Mouse (Mus musculus): ENCODE measurements around the gene Lpp. TPM values are rescaled to one million over a fixed set of nuclear protein-coding genes. Genes with fewer than 3 reads are reported as not detected.
A peak's percentile ranks its signal among the peaks of the same experiment; 100 is the strongest.

Gene Lpp
- polyA plus RNA-seq, 1 experiment from 2014 or later: 107 TPM

GRCm38 (mm10) chr16:24846141-24846540, 452.8 kb downstream of the Lpp start:
- no peak for ATAC-seq (ENCODE audit: insufficient number of reproducible peaks, insufficient read depth, low FRiP score, low read depth)
- 63% methylated on average over 1 of the region's 1 CpGs for WGBS

GRCm38 (mm10) chr16:24859509-24860140, 466.3 kb downstream of the Lpp start:
- Histone ChIP-seq H3K4me2 (replicated peaks; ENCODE audit: low read depth, low read length) (no peak overlapping the region), H3K4me3 (ENCODE audit: low read depth, low read length) (no peak overlapping the region), H3K9ac (replicated peaks; ENCODE audit: low read depth, low read length) (no peak overlapping the region), H3K9me3 (ENCODE audit: control insufficient read depth, low read depth, low read length) (no peaks in the 10 kb centered on the region), H3K27ac (ENCODE audit: low read length) (no peak overlapping the region), H3K27me3 (ENCODE audit: control insufficient read depth, insufficient read depth, low read length) (no peaks in the 10 kb centered on the region), H3K36me3 (ENCODE audit: control insufficient read depth, insufficient read depth, low read length) (no peaks in the 10 kb centered on the region), H3K4me1 (ENCODE audit: control insufficient read depth, insufficient read depth, low read length) (no peaks in the 10 kb centered on the region)
- 77% methylated on average over 9 of the region's 9 CpGs for WGBS
- no peak for ATAC-seq (ENCODE audit: insufficient number of reproducible peaks, insufficient read depth, low FRiP score, low read depth)

More at GRCm38 (mm10) chr16:24846141-24846540, 452.8 kb downstream of the Lpp start:
- H3K9me3 ChIP-seq (ENCODE audit: control insufficient read depth, low read depth, low read length): no peaks in the 10 kb centered on the region
- H3K4me3 ChIP-seq (ENCODE audit: low read depth, low read length): no peak overlapping the region
- no peak overlapping the region for H3K4me2 ChIP-seq (replicated peaks; ENCODE audit: low read depth, low read length)
- H3K27ac ChIP-seq (ENCODE audit: low read length): no peak overlapping the region
- no peak overlapping the region for H3K9ac ChIP-seq (replicated peaks; ENCODE audit: low read depth, low read length)
- 0 out of 2 replicates have a peak, but pooled peaks cover 6% of the 10 kb centered on the region for H3K4me1 ChIP-seq (ENCODE audit: control insufficient read depth, insufficient read depth, low read length)
- no peaks in the 10 kb centered on the region for H3K27me3 ChIP-seq (ENCODE audit: control insufficient read depth, insufficient read depth, low read length)
- H3K36me3 ChIP-seq (ENCODE audit: control insufficient read depth, insufficient read depth, low read length): no peaks in the 10 kb centered on the region; the same call in 1 of the 2 replicates

GRCm38 (mm10) chr16:24860445-24860844, 467.1 kb downstream of the Lpp start:
- no peak for ATAC-seq (ENCODE audit: insufficient number of reproducible peaks, insufficient read depth, low FRiP score, low read depth)
- H3K9ac ChIP-seq (replicated peaks; ENCODE audit: low read depth, low read length): no peak overlapping the region
- no peak overlapping the region for H3K27ac ChIP-seq (ENCODE audit: low read length)
- no peaks in the 10 kb centered on the region for H3K36me3 ChIP-seq (ENCODE audit: control insufficient read depth, insufficient read depth, low read length)
- no peaks in the 10 kb centered on the region for H3K4me1 ChIP-seq (ENCODE audit: control insufficient read depth, insufficient read depth, low read length)
- H3K27me3 ChIP-seq (ENCODE audit: control insufficient read depth, insufficient read depth, low read length): no peaks in the 10 kb centered on the region
- no peak overlapping the region for H3K4me3 ChIP-seq (ENCODE audit: low read depth, low read length)
- H3K9me3 ChIP-seq (ENCODE audit: control insufficient read depth, low read depth, low read length): no peaks in the 10 kb centered on the region
- H3K4me2 ChIP-seq (replicated peaks; ENCODE audit: low read depth, low read length): no peak overlapping the region
- 79% methylated on average over 7 of the region's 7 CpGs for WGBS

- Histone ChIP-seq H3K9me3 (ENCODE audit: control insufficient read depth, low read depth, low read length) (no peaks in the 10 kb centered on the region), H3K36me3 (ENCODE audit: control insufficient read depth, insufficient read depth, low read length) (no peaks in the 10 kb centered on the region), H3K4me3 (ENCODE audit: low read depth, low read length) (no peak overlapping the region), H3K4me2 (replicated peaks; ENCODE audit: low read depth, low read length) (no peak overlapping the region), H3K9ac (replicated peaks; ENCODE audit: low read depth, low read length) (no peak overlapping the region), H3K27ac (ENCODE audit: low read length) (no peak overlapping the region), H3K27me3 (ENCODE audit: control insufficient read depth, insufficient read depth, low read length) (no peaks in the 10 kb centered on the region), H3K4me1 (ENCODE audit: control insufficient read depth, insufficient read depth, low read length) (no peaks in the 10 kb centered on the region)
- WGBS: 92% methylated on average over 5 of the region's 5 CpGs
- ATAC-seq (ENCODE audit: insufficient number of reproducible peaks, insufficient read depth, low FRiP score, low read depth): no peak
Measured at GRCm38 (mm10) chr16:24861374-24861773, 468.1 kb downstream of the Lpp start.

GRCm38 (mm10) chr16:24874235-24874634, 480.9 kb downstream of the Lpp start:
- Histone ChIP-seq H3K27me3 (ENCODE audit: control insufficient read depth, insufficient read depth, low read length) (no peaks in the 10 kb centered on the region), H3K4me1 (ENCODE audit: control insufficient read depth, insufficient read depth, low read length) (no peaks in the 10 kb centered on the region), H3K4me3 (ENCODE audit: low read depth, low read length) (no peak overlapping the region), H3K27ac (ENCODE audit: low read length) (0 out of 2 replicates have a peak overlapping the region, but pooled peaks have one; percentile 12), H3K9me3 (ENCODE audit: control insufficient read depth, low read depth, low read length) (peaks cover 3% of the 10 kb centered on the region; the same call in 1 of the 2 replicates), H3K9ac (replicated peaks; ENCODE audit: low read depth, low read length) (no peak overlapping the region), H3K36me3 (ENCODE audit: control insufficient read depth, insufficient read depth, low read length) (no peaks in the 10 kb centered on the region), H3K4me2 (replicated peaks; ENCODE audit: low read depth, low read length) (no peak overlapping the region)
- no peak for ATAC-seq (ENCODE audit: insufficient number of reproducible peaks, insufficient read depth, low FRiP score, low read depth)
- 38% methylated on average over 4 of the region's 4 CpGs for WGBS

DNA sequence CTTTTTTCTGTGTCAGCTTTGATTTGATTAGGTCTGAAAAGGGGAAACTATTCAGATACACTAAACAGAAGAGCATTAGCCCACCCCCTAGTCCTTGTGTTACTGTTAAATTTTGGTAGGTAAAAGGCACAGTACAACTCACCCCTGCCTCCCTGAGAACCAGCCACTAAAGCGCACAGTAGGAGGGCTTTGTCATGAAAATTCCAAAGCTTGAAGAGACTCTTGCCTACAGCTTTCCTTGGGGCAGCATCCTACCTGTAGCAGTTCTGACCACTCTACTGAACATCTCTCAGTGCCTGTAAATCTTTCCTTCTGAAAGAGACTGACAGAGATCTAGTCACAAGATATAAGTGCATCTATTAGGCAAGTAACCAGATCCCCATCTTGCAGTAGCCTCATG, 482.4 kb downstream of the Lpp start:
- Histone ChIP-seq H3K4me2 (replicated peaks; ENCODE audit: low read depth, low read length) (no peak overlapping the region), H3K4me1 (ENCODE audit: control insufficient read depth, insufficient read depth, low read length) (no peaks in the 10 kb centered on the region), H3K27me3 (ENCODE audit: control insufficient read depth, insufficient read depth, low read length) (no peaks in the 10 kb centered on the region), H3K4me3 (ENCODE audit: low read depth, low read length) (no peak overlapping the region), H3K9me3 (ENCODE audit: control insufficient read depth, low read depth, low read length) (peaks cover 3% of the 10 kb centered on the region; the same call in 1 of the 2 replicates), H3K9ac (replicated peaks; ENCODE audit: low read depth, low read length) (no peak overlapping the region), H3K36me3 (ENCODE audit: control insufficient read depth, insufficient read depth, low read length) (no peaks in the 10 kb centered on the region), H3K27ac (ENCODE audit: low read length) (no peak overlapping the region)
- no peak for ATAC-seq (ENCODE audit: insufficient number of reproducible peaks, insufficient read depth, low FRiP score, low read depth)
- WGBS: 77% methylated on average over 1 of the region's 1 CpGs

DNA sequence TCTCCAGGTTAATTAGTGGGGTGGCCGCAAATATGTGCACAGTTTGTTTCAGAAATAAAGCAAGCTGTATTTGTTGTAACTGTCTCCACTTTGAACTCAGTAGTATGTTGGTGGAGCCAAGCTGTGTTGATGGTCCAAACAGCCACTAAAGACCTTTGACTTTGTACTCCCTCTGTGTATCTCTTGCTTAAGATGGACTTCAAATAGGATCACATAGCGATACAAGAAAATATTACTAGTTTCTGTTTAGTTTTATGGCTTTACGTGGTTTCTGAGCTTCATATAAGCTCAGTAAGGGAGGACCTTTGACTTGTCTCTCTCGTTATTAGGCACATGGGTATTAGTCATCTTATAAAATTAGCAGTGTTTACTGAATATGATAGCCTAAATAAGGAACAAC, 485.7 kb downstream of the Lpp start:
- Histone ChIP-seq H3K27ac (ENCODE audit: low read length) (no peak overlapping the region), H3K4me1 (ENCODE audit: control insufficient read depth, insufficient read depth, low read length) (no peaks in the 10 kb centered on the region), H3K27me3 (ENCODE audit: control insufficient read depth, insufficient read depth, low read length) (no peaks in the 10 kb centered on the region), H3K4me2 (replicated peaks; ENCODE audit: low read depth, low read length) (no peak overlapping the region), H3K36me3 (ENCODE audit: control insufficient read depth, insufficient read depth, low read length) (no peaks in the 10 kb centered on the region), H3K9me3 (ENCODE audit: control insufficient read depth, low read depth, low read length) (no peaks in the 10 kb centered on the region), H3K4me3 (ENCODE audit: low read depth, low read length) (no peak overlapping the region), H3K9ac (replicated peaks; ENCODE audit: low read depth, low read length) (no peak overlapping the region)
- 80% methylated on average over 4 of the region's 4 CpGs for WGBS
- ATAC-seq (ENCODE audit: insufficient number of reproducible peaks, insufficient read depth, low FRiP score, low read depth): no peak

GRCm38 (mm10) chr16:24880698-24881097, 487.4 kb downstream of the Lpp start:
- Histone ChIP-seq H3K9me3 (ENCODE audit: control insufficient read depth, low read depth, low read length) (no peaks in the 10 kb centered on the region), H3K4me1 (ENCODE audit: control insufficient read depth, insufficient read depth, low read length) (no peaks in the 10 kb centered on the region), H3K4me3 (ENCODE audit: low read depth, low read length) (no peak overlapping the region), H3K27me3 (ENCODE audit: control insufficient read depth, insufficient read depth, low read length) (no peaks in the 10 kb centered on the region), H3K36me3 (ENCODE audit: control insufficient read depth, insufficient read depth, low read length) (no peaks in the 10 kb centered on the region), H3K27ac (ENCODE audit: low read length) (no peak overlapping the region), H3K4me2 (replicated peaks; ENCODE audit: low read depth, low read length) (no peak overlapping the region), H3K9ac (replicated peaks; ENCODE audit: low read depth, low read length) (no peak overlapping the region)
- no peak for ATAC-seq (ENCODE audit: insufficient number of reproducible peaks, insufficient read depth, low FRiP score, low read depth)
- 58% methylated on average over 8 of the region's 8 CpGs for WGBS
